Mouse (Mus musculus) cortical plate, adult 2 months (tissue): Measurements from ENCODE around the gene Dnaaf1.

Experiments
- CTCF ChIP-seq: fragments of 200-500 bp; IDR thresholded peaks from 2 replicates; pipeline ENCODE4 v1.5.1; 2011; ENCODE audit warnings: mild to moderate bottlenecking, control low read depth, low read length; ENCODE audit not compliant: insufficient read depth; ENCODE audit errors: extremely low read depth
- POLR2A ChIP-seq: fragments of 200-500 bp; IDR thresholded peaks from 2 replicates; pipeline ENCODE4 v1.6.1; 2011; ENCODE audit warnings: mild to moderate bottlenecking, low read length, control low read depth; ENCODE audit not compliant: insufficient read depth; ENCODE audit errors: extremely low read depth

- TF ChIP-seq CTCF (no peak), POLR2A (no peak)
Measured at GRCm38 (mm10) chr8:119616358-119616757, 41.3 kb downstream of the Dnaaf1 start.
